In the genomic region with DNA sequence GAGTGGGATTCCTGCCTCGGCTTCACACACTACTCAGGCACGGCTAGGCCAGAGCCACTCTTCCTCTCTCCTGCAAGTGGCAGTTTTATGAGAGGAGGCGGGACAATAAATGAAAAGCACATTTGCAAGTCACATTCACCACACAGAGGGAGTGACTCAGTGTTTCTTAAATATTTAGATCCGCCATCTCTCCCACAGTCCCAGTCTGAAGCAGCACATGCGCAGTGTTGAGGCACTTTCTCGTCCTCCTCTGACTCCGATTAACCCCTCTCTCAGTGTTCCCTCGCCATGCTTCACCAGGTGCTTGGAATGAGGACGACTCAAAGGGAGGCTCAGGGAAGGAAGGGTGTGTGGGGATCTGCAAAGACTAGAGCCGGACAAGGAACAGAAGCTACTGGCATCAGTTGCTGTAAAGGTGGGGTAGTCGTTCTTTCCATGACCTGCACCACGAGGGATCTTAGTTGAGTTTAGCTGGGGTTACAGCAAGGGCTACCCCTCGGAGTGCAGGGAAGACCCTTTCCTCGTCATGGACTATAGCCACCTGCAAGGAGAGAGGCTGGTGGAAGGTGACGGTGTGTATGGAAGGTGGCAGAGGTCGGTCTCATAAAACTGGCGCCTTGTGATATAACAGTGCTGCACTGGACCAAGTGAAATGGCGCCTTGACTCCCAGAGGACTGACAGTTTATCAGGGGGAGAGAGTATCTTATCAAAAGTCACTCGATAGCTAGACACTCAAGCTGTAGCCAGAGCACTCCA, we compare ENCODE assay signal across 9 mouse cellular contexts.
DNase-seq lines count a peak whose midpoint lies in the region; ATAC-seq and TF ChIP-seq lines count a peak whose summit lies in the region.
"Had no signal": no experiment of that assay in that cellular context is flagged by ENCODE, and none has a peak within 500 bp of the region (broad histone marks: within the 10 kb centered on the region; RNA-seq: fewer than 3 reads in every experiment).

No protein-coding gene starts in this region.

- H3K4me3 ChIP-seq in heart, embryonic 12.5 days: no peak overlapping the region
- peak overlapping the region; percentile 1; the same call in 1 of the 2 replicates for H3K4me3 ChIP-seq in cortical plate, adult 2 months (ENCODE audit: insufficient read depth, low read length)

- intact Hi-C loops in heart, postnatal 36 days (cut with DNase I): loop anchor here (1.0 to 5.0 kb wide), 3 partner anchors 131 to 373 kb away; no protein-coding TSS in a partner anchor
- intact Hi-C loops in left cerebral cortex, postnatal 25 days (cut with DNase I): loop anchor here (1.0 to 10.0 kb wide), 4 partner anchors 129 to 373 kb away; no protein-coding TSS in a partner anchor

- ATAC-seq in heart, embryonic 12.5 days (ENCODE audit: insufficient number of reproducible peaks, low FRiP score): no peak
- ATAC-seq in megakaryocyte progenitor cell, adult 5-6 weeks (replicated peaks; ENCODE audit: poor library complexity): no peak

- peak overlapping the region; percentile 75 for H3K27ac ChIP-seq in heart, embryonic 12.5 days (ENCODE audit: poor library complexity, severe bottlenecking)
- H3K27ac ChIP-seq in cortical plate, adult 2 months (ENCODE audit: insufficient read depth, low read length): no peak overlapping the region

- no peak for TF ChIP-seq CTCF in cortical plate, adult 2 months (IDR thresholded peaks at IDR 0.05; ENCODE audit: extremely low read depth, insufficient read depth, low read length)

- no peaks in the 10 kb centered on the region for H3K27me3 ChIP-seq in heart, embryonic 12.5 days (replicated peaks)

- H3K9me3 ChIP-seq in heart, embryonic 12.5 days (replicated peaks): no peaks in the 10 kb centered on the region

- peaks cover 47% of the 10 kb centered on the region for H3K4me1 ChIP-seq in heart, embryonic 12.5 days (replicated peaks)
- H3K4me1 ChIP-seq in cortical plate, adult 2 months (ENCODE audit: control insufficient read depth, insufficient read depth, low read length): peaks cover 6% of the 10 kb centered on the region

- 67% methylated on average over 19 of the region's 19 CpGs for WGBS in heart, embryonic 12.5 days

- 0 out of 2 replicates have a peak, but pooled peaks cover 4% of the 10 kb centered on the region for H3K36me3 ChIP-seq in heart, embryonic 12.5 days

- H3K9ac ChIP-seq in heart, embryonic 12.5 days: no peak overlapping the region
- H3K9ac ChIP-seq: lung, embryonic 14.5 days had no signal

- no peak overlapping the region for H3K4me2 ChIP-seq in heart, embryonic 12.5 days
- H3K4me2 ChIP-seq: lung, embryonic 14.5 days had no signal

- DNase-seq in heart, postnatal 36 days: no peak
- peak; percentile 69 to 87 for DNase-seq in kidney, adult 8-10 months
- peak; percentile 50 to 88 for DNase-seq in left cerebral cortex, postnatal 25 days (ENCODE audit: low spot score in 2 of 2)
- no peak for DNase-seq in ovary, postnatal 14 days (ENCODE audit: low spot score)
- no peak for DNase-seq in thymus, adult 18-20 months

- no peak for TF ChIP-seq POLR2A in cortical plate, adult 2 months (IDR thresholded peaks at IDR 0.05; ENCODE audit: extremely low read depth, insufficient read depth, low read length)

Comparison
In these comparisons a context has a peak if more than half of its experiments do, and no peak if none do; other contexts are left out.
1. DNase-seq: peak in kidney, adult 8-10 months (2 of 2) and left cerebral cortex, postnatal 25 days (2 of 2); none in heart, postnatal 36 days (0 of 2), ovary, postnatal 14 days (single experiment) and thymus, adult 18-20 months (0 of 2).